Mouse (Mus musculus): ENCODE data around the gene Lcn12.

The Lcn12 gene

GRCm38 (mm10) chr2:25493476-25493961, at the start of gene Lcn12:
TSS of gene Lcn12 (minus strand) at chr2:25493911.
- CTCF ChIA-PET: interaction anchor here in 1 of 4 experiments (0.6 kb wide), 1 partner anchor 99 kb away, joined by 3 read pairs; no protein-coding TSS in a partner anchor
- POLR2A ChIA-PET: no interaction called here

- POLR2A ChIA-PET: interaction anchor here in 3 of 4 experiments (0.7 to 1.2 kb wide), 3 partner anchors 13 to 318 kb away, joined by 3 read pairs; partner anchors contain the start of gene Tubb4b (in 1 of the 3)
- CTCF ChIA-PET: interaction anchor here in 1 of 4 experiments (1.3 kb wide), 1 partner anchor 31 kb away, joined by 3 read pairs; no protein-coding TSS in a partner anchor
Measured at GRCm38 (mm10) chr2:25541644-25542367, 48.1 kb upstream of the Lcn12 start.

DNA sequence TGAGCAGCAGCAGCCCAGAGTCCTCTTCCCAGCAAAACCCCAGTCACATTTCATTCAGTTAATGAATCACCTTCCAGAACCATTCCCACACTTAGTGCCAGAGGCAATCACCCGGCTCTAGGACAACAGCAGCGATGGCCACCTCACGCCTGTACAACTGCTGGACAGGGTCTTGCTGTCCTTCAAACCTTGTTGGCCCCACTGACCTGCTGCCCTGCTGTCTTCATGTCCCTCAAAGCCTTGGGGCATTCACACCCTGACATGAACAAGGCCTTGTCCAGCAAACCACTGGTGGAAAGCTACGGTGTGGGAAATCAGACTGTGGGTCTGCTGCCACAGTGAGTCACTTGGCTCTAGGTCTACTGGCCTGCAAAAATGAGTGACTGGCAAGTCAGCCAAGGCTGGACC, 46.8 kb upstream of the Lcn12 start:
- CTCF ChIA-PET: interaction anchor here in 1 of 4 experiments (0.6 kb wide), 1 partner anchor 361 kb away, joined by 5 read pairs; no protein-coding TSS in a partner anchor

DNA sequence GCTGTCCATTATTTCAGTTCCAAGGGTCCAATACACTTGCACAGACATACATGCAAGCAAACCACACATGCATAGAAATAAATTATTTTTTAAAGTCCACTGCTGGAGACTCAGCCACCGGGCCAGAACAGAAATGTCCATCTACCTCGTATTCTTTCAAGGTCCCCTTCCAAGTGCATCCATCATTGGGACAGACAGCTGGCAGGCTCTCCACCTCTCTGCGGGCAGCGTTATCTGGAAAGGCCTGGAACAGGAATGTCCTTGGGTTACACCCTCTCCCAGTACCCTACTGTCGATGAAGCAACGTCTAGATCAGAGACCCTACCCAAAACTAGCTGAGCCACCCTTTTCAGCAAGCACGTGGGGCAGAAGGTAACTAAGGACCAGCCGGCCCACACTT, 42.8 kb upstream of the Lcn12 start:
- CTCF ChIA-PET: interaction anchor here in 2 of 4 experiments (0.7 to 1.1 kb wide), 2 partner anchors 14 to 42 kb away, joined by 3 read pairs; no protein-coding TSS in a partner anchor

More for the DNA sequence above, 46.8 kb upstream of the Lcn12 start:
- POLR2A ChIA-PET: interaction anchor here in 3 of 4 experiments (0.6 to 1.1 kb wide), 5 partner anchors 17 to 371 kb away, joined by 3 to 9 read pairs (median 4); partner anchors contain the start of gene Edf1 (in 1 of the 3)

GRCm38 (mm10) chr2:25534866-25535182, 41.1 kb upstream of the Lcn12 start:
- CTCF ChIA-PET: no interaction called here
- POLR2A ChIA-PET: interaction anchor here in 3 of 4 experiments (0.5 to 2.8 kb wide), 3 partner anchors 12 to 1100 kb away, joined by 3 to 10 read pairs (median 4); partner anchors contain the start of gene Traf2 (in 1 of the 3)

More for the DNA sequence above, 42.8 kb upstream of the Lcn12 start:
- POLR2A ChIA-PET: interaction anchor here in 2 of 4 experiments (1.3 to 2.8 kb wide), 5 partner anchors 10 to 45 kb away, joined by 3 to 10 read pairs (median 4); partner anchors contain the start of genes Traf2 (in 2 of the 2) and Ajm1 (in 1 of the 2)

DNA sequence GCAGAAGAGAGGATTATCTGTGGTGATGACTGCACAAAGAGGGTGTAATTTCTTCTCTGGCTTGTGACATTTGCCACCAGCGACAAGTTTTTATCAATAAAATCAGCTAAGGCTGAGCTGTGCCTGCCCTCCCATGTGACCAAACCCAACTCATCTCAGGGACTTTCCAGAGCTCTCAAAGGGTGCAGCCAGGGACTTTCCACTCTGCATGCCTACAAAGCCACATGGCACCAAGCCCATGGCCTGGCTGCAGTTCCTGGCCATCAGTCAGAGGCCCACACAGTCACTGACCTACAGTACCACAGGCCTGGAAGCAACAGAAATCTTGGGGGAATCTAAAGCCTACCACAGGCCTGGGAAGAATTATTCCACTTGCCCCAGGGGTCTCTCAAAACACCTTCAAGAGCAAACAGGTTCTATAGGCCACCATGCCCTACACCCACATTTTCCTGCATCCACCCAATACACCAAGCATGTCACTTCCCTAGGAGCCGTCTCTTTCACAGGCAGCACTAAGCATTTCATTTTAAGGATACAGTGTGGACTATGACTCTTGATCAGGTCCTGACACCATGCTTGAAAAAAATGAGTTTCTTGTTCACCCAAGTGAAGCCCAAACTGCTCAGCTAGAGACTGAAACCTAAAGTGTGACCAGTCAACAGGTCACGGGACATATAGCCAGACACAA, 40.6 kb upstream of the Lcn12 start:
- ChIA-PET POLR2A (no interaction called here), CTCF (no interaction called here)

- POLR2A ChIA-PET: interaction anchor here in 1 of 4 experiments (1.2 kb wide), 1 partner anchor 9 kb away, joined by 3 read pairs; no protein-coding TSS in a partner anchor
- CTCF ChIA-PET: no interaction called here
Measured at GRCm38 (mm10) chr2:25533707-25534106, 40.0 kb upstream of the Lcn12 start.

DNA sequence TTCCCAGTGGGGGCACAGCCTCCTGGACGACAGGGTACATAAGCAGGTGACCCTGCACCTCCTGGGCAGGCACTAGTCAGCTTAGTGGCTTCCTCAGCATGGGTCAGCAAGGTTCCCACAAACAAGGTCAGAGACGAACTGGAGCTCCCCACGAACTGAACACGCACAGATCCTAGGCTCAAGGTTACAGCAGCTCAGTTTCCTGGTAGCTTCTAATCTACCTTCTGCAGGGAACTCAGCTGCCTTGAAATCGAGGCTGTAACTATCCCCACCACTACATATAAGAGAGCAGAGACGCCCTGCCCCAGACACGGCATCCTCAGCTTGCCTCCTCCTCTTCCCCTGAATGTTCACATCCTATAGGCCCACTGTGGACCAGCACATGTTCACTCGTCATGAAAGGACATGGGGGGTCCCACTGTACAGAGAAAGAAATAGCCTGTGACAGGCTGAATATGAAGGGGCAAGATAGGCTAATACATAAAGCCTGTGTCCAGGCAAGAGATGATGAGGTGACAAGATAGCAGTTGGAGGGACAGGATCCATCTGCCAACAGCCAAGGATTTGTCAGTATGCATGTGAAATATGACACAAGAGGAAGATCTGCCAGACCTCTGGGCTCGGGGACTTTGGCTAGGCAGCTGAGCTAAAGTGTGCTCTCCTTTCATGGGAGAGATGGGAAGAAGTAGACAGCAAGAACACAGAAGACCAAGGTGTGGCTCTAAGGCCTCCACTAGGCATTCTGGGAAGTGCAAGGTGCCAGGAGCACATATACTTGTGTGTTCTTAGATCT, 33.0 kb upstream of the Lcn12 start:
- ChIA-PET POLR2A (interaction anchor here in 1 of 4 experiments (0.7 kb wide), 1 partner anchor 17 kb away, joined by 3 read pairs; no protein-coding TSS in a partner anchor), CTCF (interaction anchor here in 1 of 4 experiments (0.5 kb wide), 1 partner anchor 60 kb away, joined by 6 read pairs; no protein-coding TSS in a partner anchor)

DNA sequence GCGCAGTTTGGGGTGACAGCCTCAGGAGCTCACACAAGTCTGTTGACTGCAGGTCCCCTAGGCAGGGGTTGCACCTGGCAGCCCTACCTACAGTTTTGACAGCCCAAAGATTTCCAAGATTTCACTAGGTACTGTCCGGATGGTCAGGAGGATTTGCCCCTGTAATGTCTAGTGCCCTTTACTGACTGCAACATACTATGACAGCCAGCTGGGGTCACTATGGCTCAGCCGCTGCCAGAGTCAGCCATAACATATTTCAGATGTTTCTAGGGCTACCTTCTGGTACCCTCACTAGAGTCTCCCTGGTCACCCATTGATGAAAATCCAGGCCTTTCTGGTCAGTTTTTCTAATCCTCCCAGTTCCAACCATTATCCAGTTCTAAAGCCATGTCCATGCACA, 16.2 kb upstream of the Lcn12 start:
- ChIA-PET CTCF (interaction anchor here in 2 of 4 experiments (1.0 to 1.1 kb wide), 2 partner anchors 10 to 72 kb away, joined by 3 to 4 read pairs; partner anchors contain the start of gene Ajm1 (in 1 of the 2)), POLR2A (interaction anchor here in 1 of 4 experiments (0.8 kb wide), 1 partner anchor 97 kb away, joined by 3 read pairs; no protein-coding TSS in a partner anchor)

GRCm38 (mm10) chr2:25506964-25507363, 13.3 kb upstream of the Lcn12 start:
- ChIA-PET POLR2A (interaction anchor here in 2 of 4 experiments (0.6 to 1.5 kb wide), 5 partner anchors 9 to 51 kb away, joined by 3 to 8 read pairs (median 3); partner anchors contain the start of gene Edf1 (in 1 of the 2)), CTCF (interaction anchor here (0.6 to 1.3 kb wide), 12 partner anchors 9 to 212 kb away, joined by 3 to 8 read pairs (median 4); partner anchors contain the start of genes Ajm1 (in 1 of the 4) and Traf2 (in 1 of the 4))

DNA sequence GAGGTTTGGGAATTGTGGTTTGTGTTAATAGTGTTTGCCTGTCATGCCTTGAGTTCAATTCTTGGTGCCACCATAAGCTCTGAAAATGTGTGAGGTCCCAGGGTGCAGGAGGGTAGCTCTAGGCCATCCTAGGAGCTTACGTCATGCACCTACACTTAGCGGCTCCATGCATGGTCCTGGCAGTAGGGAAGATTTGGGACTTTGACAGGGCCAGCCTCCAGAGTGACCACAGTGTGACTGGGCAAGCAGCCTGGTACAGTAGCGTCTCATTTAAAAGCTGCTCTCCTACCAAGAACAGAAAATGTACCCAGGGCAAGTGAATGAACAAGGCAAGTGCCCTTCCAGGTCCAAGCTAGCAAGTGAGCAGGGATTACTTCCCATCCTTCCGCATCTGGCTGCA, 12.1 kb upstream of the Lcn12 start:
- ChIA-PET CTCF (interaction anchor here in 1 of 4 experiments (1.3 kb wide), 1 partner anchor 51 kb away, joined by 3 read pairs; no protein-coding TSS in a partner anchor), POLR2A (interaction anchor here in 2 of 4 experiments (0.5 to 1.4 kb wide), 2 partner anchors 41 to 362 kb away, joined by 3 read pairs; partner anchors contain the start of gene Traf2 (in 1 of the 2))

DNA sequence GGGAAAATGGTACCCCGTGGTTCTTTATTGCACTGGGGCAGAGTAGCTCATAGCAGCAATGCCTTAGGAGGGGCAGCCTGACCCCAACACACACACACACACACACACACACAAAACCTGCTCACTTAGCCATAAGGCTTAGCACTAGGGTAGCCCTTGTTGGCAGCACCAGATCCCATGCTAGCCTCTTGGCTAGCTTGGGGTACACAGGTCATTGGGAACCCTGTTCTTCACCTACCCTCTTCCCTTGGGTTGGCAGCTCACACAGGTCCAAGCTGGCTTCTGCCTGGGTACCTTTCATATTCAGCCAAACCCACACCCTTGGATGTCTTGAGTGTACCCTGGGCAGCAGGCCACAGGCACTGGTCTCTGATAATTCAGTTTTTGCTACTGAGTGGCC, 11.3 kb upstream of the Lcn12 start:
- CTCF ChIA-PET: interaction anchor here in 3 of 4 experiments (0.6 kb wide), 3 partner anchors 28 to 276 kb away, joined by 3 to 4 read pairs (median 3); no protein-coding TSS in a partner anchor
- POLR2A ChIA-PET: interaction anchor here in 1 of 4 experiments (1.4 kb wide), 1 partner anchor 42 kb away, joined by 3 read pairs; the partner anchor contains the start of gene Traf2

- ChIA-PET POLR2A (interaction anchor here in 2 of 4 experiments (1.0 to 1.4 kb wide), 2 partner anchors 42 to 78 kb away, joined by 3 to 5 read pairs; partner anchors contain the start of gene Traf2 (in 1 of the 2)), CTCF (interaction anchor here in 2 of 4 experiments (0.6 kb wide), 2 partner anchors 28 to 276 kb away, joined by 3 to 4 read pairs; no protein-coding TSS in a partner anchor)
Measured at GRCm38 (mm10) chr2:25504538-25504937, 10.8 kb upstream of the Lcn12 start.

DNA sequence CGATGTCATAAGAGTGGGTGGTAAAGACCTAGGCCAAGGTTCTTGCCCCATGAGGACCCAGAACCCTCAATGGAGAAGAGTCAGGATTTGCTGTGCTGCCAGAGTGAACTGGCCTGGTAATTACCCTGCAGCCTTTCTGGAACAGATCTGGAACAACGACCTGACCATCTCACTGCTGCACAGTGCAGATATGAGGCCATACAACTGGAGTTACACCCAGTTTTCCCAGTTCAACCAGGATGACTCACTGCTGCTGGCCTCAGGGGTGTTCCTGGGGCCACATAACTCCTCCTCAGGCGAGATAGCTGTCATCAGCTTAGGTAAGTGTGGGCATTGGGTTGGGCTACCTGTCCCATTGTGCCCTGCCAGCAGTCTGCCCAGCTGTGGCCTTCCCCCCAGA, 9.0 kb upstream of the Lcn12 start:
- ChIA-PET POLR2A (interaction anchor here in 2 of 4 experiments (0.5 to 2.0 kb wide), 2 partner anchors 35 to 44 kb away, joined by 3 to 7 read pairs; partner anchors contain the start of gene Traf2 (in 1 of the 2)), CTCF (interaction anchor here in 1 of 4 experiments (0.5 kb wide), 1 partner anchor 35 kb away, joined by 3 read pairs; no protein-coding TSS in a partner anchor)

- ChIA-PET POLR2A (interaction anchor here in 1 of 4 experiments (0.8 to 2.0 kb wide), 4 partner anchors 34 to 277 kb away, joined by 3 to 7 read pairs (median 3); partner anchors contain the start of genes Traf2 and Tubb4b), CTCF (interaction anchor here in 1 of 4 experiments (0.5 to 0.6 kb wide), 2 partner anchors 36 to 178 kb away, joined by 3 read pairs; no protein-coding TSS in a partner anchor)
Measured at GRCm38 (mm10) chr2:25501593-25502486, 8.1 kb upstream of the Lcn12 start, which contains the start of gene C8g. TSS of gene C8g (minus strand) at chr2:25501719.

Data from embryonic stem cell, embryonic (primary cell).